Mouse (Mus musculus): ENCODE measurements around the gene Opa3.

GRCm38 (mm10) chr7:19290969-19291596 is 62.9 kb downstream of the Opa3 start:
- TF ChIP-seq MAX (IDR thresholded peaks at IDR 0.05) (no peak), CEBPB (IDR thresholded peaks at IDR 0.05; ENCODE audit: low read depth) (no peak), CTCF (IDR thresholded peaks at IDR 0.05; ENCODE audit: control insufficient read depth, insufficient read depth, insufficient read length) (no peak), MYOD1 (IDR thresholded peaks at IDR 0.05; ENCODE audit: control insufficient read depth, insufficient read length, low read depth) (peak; percentile 92), MYOG (IDR thresholded peaks at IDR 0.05; ENCODE audit: control insufficient read depth, extremely low read depth, insufficient read length) (no peak)
